Mouse (Mus musculus) lung, postnatal 14 days (tissue): ENCODE results near the gene Adh4.
"Not testable (repeated sequence)": the region's sequence is repeated elsewhere in the genome, so short reads cannot be mapped to it uniquely, and the experiment has no call there.

Experiments
- DNase-seq: peaks from one replicate; pipeline ENCODE4 v3.0.0; 2021

Gene Adh4

DNA sequence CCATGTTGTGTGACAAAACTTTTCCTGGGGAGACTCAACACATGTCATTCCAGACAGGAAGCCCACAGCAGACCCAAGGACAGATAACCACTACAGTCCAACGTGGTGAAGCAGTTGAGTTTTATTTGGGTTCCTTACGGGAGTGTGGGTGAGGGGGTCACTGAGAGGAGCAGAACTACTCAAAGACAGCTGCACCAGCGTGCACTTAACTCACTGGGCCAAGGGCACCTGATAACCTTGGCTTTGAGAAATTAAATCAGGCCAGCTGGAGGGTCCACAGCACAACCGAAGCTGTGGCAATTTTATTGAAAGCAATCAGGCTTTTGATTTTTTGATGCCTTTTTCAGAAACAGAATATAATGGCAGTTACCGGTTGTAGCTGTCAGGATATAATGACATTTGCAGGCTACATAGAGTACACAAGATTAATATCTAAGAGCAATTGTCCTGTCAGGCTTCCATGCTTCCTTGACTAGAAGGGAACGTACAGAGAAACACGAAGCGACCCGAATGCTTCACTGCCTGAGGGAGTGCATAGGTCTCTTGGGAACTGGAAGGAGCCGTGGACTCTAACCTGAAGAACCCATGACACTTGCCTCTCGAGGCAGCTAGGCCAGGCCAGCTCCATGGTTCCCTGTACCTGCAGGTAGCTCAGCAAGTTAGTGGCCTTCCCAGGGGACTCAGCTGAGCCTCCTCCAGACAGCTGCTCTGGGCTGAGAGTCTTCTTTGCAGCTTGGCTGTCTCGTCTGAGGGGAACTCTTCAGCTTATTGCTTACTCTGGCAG is 33.0 kb downstream of the Adh4 start:
- DNase-seq, result no peak

GRCm38 (mm10) chr3:138452169-138452568 is 36.9 kb downstream of the Adh4 start:
- no peak for DNase-seq

- DNase-seq, result no peak
Measured at GRCm38 (mm10) chr3:138454234-138454633, 39.0 kb downstream of the Adh4 start.

DNA sequence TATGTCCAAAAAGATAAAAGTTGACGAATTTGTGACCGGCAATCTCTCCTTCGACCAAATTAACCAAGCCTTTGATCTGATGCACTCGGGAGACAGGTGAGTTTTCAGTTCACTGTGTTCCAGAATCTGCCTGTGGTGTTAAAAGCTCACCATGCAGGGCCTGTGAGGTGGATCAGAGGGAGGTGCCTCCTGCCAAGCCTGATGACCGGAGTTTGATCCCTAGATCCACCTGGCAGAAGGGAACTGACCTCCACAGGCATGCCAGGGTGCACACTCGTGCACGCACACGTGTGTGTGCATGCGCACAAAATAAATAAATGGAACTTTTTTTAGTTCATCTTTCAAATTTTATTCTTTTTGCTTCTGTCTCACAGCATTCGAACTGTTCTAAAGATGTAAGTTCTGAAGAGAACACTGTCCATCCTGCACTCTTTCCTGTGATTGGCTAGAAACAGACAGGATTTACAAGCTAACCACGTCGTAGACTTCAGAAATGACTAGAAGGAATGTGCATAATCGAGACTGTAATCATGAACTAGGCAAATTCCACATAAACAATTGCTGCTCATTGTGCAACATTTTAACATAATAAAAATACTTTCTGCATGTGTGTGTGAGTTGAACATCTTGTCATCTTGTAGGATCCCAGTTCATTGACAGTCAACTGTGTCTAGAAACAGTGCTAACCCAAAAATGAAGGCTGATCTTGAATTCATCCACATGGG is 39.6 kb downstream of the Adh4 start:
- DNase-seq, result no peak

DNA sequence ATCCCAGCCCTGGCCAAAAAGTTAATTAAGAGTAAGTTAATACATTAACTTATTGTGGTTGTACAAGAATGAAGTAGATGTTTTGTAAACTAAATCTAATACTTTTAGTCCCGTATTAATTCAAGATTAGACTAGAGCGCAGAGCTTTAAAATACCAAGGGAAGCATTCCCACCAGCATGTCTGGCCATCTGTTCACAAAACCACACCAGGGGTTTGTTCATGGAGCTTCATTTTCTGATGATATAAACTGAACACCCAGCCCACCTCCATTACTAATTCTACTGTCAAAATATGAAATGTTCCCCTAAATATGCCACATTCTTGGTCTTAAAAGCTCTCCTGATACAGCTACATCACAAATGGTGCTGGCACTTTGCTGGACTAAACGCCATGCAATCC is 43.2 kb downstream of the Adh4 start:
- no peak for DNase-seq

GRCm38 (mm10) chr3:138460260-138460659 is 45.0 kb downstream of the Adh4 start:
- no peak for DNase-seq

GRCm38 (mm10) chr3:138461832-138462231 is 46.6 kb downstream of the Adh4 start:
- no peak for DNase-seq

- peak; percentile 19 for DNase-seq
Measured at GRCm38 (mm10) chr3:138463137-138463536, 47.9 kb downstream of the Adh4 start.

GRCm38 (mm10) chr3:138463807-138464206 is 48.5 kb downstream of the Adh4 start:
- no peak for DNase-seq

DNA sequence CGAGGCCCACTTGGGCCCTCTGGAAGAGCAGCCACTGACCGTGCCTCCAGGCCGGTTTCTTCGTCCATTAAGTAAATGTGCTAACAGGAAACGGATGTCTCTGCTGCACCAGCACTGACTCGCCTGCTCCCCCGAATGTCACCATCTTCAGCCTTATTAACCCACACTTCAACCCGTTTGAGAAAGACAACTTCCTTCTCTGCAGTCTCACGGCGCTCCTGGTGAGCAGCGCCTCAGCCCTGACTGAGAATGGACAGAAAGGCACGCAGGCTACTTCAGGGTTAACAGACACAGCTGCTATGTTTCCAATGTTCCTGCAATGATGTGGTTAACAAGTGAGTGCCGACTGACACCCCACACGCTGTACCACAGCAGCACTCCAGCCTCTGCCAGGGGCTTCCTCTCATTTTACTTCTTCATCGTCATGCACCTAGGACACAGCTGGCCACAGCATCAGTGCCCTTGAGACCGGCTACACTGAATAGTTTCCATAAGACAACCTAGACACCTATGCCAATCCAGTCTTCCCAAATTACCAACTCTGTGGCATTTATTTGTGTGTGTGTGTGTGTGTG is 49.4 kb downstream of the Adh4 start:
- DNase-seq, result no peak

DNA sequence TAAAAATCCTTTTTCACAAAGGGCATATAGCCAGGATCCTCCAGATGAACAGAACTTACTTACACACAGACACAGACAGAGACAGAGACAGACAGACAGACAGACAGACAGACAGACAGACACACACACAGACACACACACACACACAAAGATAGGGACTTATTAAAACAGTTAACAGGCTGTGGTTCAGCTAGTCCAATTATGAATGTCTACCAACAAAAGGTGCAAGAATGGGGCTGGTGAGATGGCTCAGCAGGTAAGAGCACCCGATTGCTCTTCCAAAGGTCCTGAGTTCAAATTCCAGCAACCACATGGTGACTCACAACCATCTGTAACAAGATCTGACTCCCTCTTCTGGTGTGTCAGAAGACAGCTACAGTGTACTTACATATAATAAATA is 51.4 kb downstream of the Adh4 start:
- DNase-seq, result not testable (repeated sequence)

- DNase-seq, result no peak
Measured at GRCm38 (mm10) chr3:138471066-138471465, 55.8 kb downstream of the Adh4 start.

GRCm38 (mm10) chr3:138479489-138479888 is 64.2 kb downstream of the Adh4 start:
- no peak for DNase-seq
